Mouse (Mus musculus): ENCODE data around the gene Muc2.

The Muc2 gene

DNA sequence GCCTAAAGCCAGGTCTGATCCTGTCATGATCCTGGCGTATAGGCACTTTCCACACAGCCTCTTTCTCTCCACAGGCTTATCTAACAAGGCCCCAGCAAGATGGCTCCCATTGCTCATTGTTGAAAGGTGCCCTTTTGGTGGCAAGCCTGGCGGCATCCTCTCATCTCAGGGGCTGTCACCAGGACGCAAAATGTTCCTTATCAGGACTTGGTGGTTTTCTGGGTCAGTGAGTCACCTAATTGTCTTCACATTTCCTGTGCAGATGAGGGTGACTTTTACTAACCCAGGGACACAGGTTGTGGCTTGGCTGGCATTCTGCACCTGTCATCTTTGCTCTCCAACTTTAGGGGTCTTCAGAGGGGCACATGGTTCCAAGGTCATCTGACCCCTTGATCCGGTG lies 68.2 kb downstream of the Muc2 start:
- no peak for DNase-seq (ENCODE audit: low read depth, low spot score)

DNA sequence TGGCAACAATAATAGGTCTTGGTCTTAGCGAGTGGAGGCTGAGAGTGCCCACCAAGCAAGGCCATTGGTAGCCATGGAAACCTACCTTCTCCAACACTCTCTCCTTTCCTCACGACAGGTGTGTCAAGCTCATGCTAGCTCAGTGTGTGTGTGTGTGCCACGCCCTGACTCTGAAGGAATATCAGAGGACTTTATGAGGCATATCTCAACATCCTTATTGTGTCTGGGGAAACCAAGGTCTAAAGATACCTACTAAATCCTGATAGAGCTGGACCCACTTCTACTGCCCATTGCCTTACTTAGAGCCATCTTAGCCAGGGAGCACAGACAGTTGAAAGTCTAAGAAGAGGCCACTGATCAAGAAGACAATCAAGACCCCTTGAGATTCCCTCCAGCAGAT lies 80.4 kb downstream of the Muc2 start:
- no peak for DNase-seq (ENCODE audit: low read depth, low spot score)

DNA sequence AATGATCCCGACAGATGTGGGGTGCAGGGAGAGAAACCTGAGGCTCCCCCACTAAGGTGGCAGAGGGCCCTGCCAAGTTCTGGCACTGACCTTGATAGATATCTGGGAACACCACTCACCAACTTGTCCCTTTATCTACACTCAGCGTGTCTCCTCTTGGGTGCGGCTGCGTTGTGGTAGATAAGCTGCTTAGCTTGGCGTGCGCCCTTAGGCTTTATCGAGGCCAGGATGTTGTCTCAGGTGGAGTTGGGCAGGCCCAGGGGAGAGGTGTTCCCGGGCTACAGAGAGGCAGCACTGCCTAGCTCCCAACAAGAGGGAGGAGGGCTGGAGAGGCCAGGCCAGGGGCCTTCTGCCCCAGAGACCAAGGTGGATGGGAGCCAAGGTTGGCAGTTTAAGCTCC lies 80.8 kb downstream of the Muc2 start:
- DNase-seq (ENCODE audit: low read depth, low spot score), result no peak

DNA sequence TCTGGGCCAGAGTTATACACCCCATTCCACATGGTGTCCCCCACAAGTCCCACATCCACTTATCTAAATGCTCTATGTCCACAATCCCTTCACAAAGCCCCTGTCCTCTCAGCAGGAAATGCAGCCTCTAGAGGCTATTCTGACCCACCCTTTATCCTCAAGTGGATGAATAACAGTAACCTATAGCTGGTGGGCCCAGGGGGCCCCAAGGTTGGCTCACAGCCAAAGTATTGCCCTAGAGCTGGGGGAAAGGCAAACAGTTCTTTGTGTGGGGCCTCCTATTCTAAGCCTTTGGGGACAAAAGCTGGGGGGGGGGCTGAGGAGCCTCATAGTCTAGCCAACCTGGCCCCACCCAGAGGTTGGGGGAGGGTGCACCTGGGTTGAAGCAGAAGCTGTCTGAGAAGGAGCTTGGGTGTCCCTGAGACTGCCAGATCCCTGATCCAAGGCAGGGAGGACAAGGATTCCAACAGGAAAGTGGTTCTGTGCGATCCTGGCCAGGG lies 82.0 kb downstream of the Muc2 start:
- DNase-seq (ENCODE audit: low read depth, low spot score), result no peak

DNA sequence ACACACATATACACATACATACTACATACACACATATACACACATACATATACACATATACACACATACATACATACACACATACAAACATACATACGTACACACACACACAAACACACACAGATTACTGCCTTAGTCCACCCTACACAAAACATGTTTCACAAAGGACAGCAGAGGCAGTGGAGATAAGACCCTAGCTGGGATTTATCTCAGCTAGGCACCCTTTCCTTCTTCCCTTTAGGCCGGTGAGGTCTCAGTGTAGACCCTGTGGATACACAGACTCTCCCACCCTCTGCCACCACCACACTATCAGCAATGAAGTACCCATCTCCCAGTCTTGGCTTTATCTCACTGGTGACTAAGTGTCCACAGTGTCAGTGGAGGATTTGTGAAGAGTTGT lies 84.7 kb downstream of the Muc2 start:
- no peak for DNase-seq (ENCODE audit: low read depth, low spot score)

DNA sequence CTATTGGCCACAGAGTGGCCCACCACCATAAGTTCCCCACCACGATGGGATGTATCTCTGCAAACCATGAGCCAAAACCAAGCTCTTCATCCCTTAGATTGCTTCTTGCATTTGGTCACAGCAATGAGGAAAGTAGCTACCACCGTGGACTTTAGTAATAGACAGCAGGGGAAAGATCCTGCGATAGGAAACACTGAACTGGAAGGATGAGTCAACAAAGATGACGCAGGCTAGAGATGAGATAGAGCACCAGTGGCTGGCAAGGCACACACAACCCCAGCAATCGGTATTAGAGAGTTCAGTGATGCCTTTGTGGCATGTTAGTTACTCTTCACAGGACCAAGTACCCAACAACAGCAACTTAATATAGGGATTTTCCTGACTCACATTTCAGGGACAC lies 86.1 kb downstream of the Muc2 start:
- DNase-seq (ENCODE audit: low read depth, low spot score), result no peak

DNA sequence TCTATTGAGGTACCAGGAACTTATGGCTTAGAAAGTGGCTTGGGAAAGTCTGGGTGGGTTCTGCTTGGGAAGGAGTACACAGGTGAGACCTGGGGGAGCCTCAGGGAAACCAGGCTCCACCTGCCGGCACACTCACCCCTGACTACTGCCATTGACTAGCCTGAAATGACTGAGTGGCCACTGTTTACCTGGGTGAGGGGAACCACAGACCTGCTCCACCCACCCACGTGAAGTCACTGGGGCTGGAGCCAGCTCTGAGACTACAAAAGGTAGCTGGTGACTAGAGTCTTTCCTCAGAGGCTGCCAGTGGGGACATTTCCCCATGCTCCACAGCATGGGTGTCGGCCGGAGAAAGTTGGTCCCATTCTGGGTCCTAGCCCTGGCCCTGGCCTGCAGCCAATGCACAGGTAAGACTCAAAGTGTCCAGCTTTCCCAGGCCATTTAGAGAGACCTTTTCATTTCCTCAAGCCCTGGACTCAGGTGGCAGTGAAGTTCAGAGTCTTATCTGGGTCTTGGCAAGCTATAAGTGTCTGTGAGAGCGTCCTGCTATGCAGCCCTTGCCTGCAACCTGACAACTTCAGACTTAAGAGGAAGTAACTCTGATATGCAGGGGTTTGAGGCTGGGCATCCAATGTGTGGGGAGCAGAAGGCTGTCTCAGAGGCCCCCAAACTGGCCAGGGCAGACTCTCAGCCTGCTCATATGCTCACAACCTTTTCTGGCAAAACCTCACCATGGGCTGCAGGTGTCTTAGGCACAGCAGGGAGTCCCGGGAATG lies 98.7 kb downstream of the Muc2 start, which contains the start of gene Muc5ac:
Muc5ac (plus strand) TSS at position 296 of the 776 bp plus-strand sequence.
- no peak for DNase-seq (ENCODE audit: low read depth, low spot score)

DNA sequence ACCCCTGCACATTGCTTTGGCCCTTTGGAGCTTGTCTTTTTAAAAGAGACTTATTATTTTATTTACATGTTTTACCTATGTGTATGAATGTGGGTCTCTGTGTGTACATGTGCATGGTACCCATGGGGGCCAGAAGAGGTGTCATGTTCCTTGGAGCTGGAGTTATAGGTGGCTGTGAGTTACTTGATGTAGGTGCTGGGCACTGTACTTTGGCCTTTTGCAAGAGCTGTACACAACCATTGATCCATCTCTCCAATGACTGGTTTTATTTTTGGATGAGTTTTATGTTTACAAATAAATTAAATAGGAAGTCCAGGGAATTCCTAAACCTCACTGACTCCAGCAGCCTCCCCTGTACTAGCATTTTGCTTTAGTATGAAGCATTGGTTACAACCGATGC lies 104.1 kb downstream of the Muc2 start:
- no peak for DNase-seq (ENCODE audit: low read depth, low spot score)

DNA sequence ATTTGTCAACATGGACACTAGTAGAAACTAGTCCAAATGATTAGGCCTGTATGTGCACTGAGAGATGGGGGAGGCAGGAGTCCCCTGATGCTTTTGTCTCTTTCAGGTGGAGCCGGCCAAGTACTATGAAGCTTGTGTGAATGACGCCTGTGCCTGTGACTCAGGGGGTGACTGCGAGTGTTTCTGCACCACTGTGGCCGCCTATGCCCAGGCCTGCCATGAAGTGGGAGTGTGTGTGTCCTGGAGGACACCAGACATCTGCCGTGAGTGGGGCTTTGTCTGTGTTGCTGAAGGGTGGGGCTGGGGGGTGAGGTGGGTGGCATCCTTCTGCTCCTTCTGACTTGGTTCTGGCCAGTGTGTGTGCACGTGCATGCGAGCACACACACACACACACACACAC lies 113.1 kb downstream of the Muc2 start:
- no peak for DNase-seq (ENCODE audit: low read depth, low spot score)
